9 mouse cellular contexts compared by ENCODE assay signal in genomic region chr12:107753022-107753421, GRCm38 (mm10).
DNase-seq lines count a peak whose midpoint lies in the region; ATAC-seq lines count a peak whose summit lies in the region.
"Had no signal": no experiment of that assay in that cellular context is flagged by ENCODE, and none has a peak within 500 bp of the region (broad histone marks: within the 10 kb centered on the region; RNA-seq: fewer than 3 reads in every experiment).

No protein-coding gene starts in this region.

- H3K27ac ChIP-seq in hindbrain, embryonic 10.5 days, result peak overlapping the region; percentile 68
- H3K27ac ChIP-seq in hindbrain, embryonic 11.5 days (ENCODE audit: low read depth, low read length), result no peak overlapping the region
- peak overlapping the region; percentile 78 for H3K27ac ChIP-seq in embryonic facial prominence, embryonic 10.5 days (replicated peaks)

- peaks cover 4% of the 10 kb centered on the region; the same call in 1 of the 2 replicates for H3K27me3 ChIP-seq in hindbrain, embryonic 10.5 days (ENCODE audit: insufficient read depth, poor library complexity, severe bottlenecking)
- H3K27me3 ChIP-seq in hindbrain, embryonic 11.5 days (ENCODE audit: control insufficient read depth, insufficient read depth, low read length), result no peaks in the 10 kb centered on the region
- H3K27me3 ChIP-seq in embryonic facial prominence, embryonic 10.5 days (replicated peaks; ENCODE audit: low read depth, poor library complexity, severe bottlenecking), result peaks cover 11% of the 10 kb centered on the region; the same call in 1 of the 2 replicates

- no peak for DNase-seq in hindbrain, embryonic 10.5 days (ENCODE audit: low spot score)
- DNase-seq in hindbrain, embryonic 11.5 days (ENCODE audit: low spot score), result no peak
- DNase-seq in embryonic facial prominence, embryonic 10.5 days (ENCODE audit: low spot score), result no peak
- DNase-seq in heart, postnatal 36 days, result peak; percentile 60 to 62
- peak; percentile 47 for DNase-seq in ovary, postnatal 36 days (ENCODE audit: low spot score)
- DNase-seq in layer of hippocampus, postnatal 36 days, result no peak
- no peak for DNase-seq in thymus, postnatal 0 days (ENCODE audit: low spot score)
- DNase-seq: kidney, postnatal 25 days had no signal

- H3K36me3 ChIP-seq in hindbrain, embryonic 10.5 days, result no peaks in the 10 kb centered on the region
- no peaks in the 10 kb centered on the region for H3K36me3 ChIP-seq in hindbrain, embryonic 11.5 days (ENCODE audit: control insufficient read depth, insufficient read depth, low read length)
- H3K36me3 ChIP-seq in embryonic facial prominence, embryonic 10.5 days (replicated peaks), result no peaks in the 10 kb centered on the region

- intact Hi-C loops in heart, postnatal 36 days (cut with DNase I), result no loop called here

- ATAC-seq in hindbrain, embryonic 11.5 days (ENCODE audit: low FRiP score), result no peak
- ATAC-seq in frontal cortex, adult (ENCODE audit: low TSS enrichment), result no peak

- WGBS in hindbrain, embryonic 10.5 days, result 63% methylated on average over 8 of the region's 8 CpGs
- WGBS in hindbrain, embryonic 11.5 days, result 55% methylated on average over 8 of the region's 8 CpGs
- 66% methylated on average over 8 of the region's 8 CpGs for WGBS in embryonic facial prominence, embryonic 10.5 days

- H3K4me2 ChIP-seq in hindbrain, embryonic 11.5 days (replicated peaks; ENCODE audit: low read depth, low read length), result no peak overlapping the region

- H3K4me3 ChIP-seq in hindbrain, embryonic 10.5 days, result no peak overlapping the region
- H3K4me3 ChIP-seq in hindbrain, embryonic 11.5 days (ENCODE audit: low read depth, low read length), result no peak overlapping the region
- no peak overlapping the region for H3K4me3 ChIP-seq in embryonic facial prominence, embryonic 10.5 days

- peaks cover 58% of the 10 kb centered on the region for H3K4me1 ChIP-seq in hindbrain, embryonic 10.5 days (replicated peaks)
- H3K4me1 ChIP-seq in hindbrain, embryonic 11.5 days (replicated peaks; ENCODE audit: control insufficient read depth, insufficient read depth, low read length), result peaks cover 2% of the 10 kb centered on the region
- H3K4me1 ChIP-seq in embryonic facial prominence, embryonic 10.5 days, result peaks cover 78% of the 10 kb centered on the region

- no peaks in the 10 kb centered on the region for H3K9me3 ChIP-seq in hindbrain, embryonic 10.5 days
- no peaks in the 10 kb centered on the region for H3K9me3 ChIP-seq in hindbrain, embryonic 11.5 days (ENCODE audit: control insufficient read depth, low read length)
- H3K9me3 ChIP-seq in embryonic facial prominence, embryonic 10.5 days, result no peaks in the 10 kb centered on the region

- H3K9ac ChIP-seq in hindbrain, embryonic 11.5 days (ENCODE audit: low read depth, low read length), result no peak overlapping the region

Comparison
In these comparisons a context has a peak if more than half of its experiments do, and no peak if none do; other contexts are left out.
1. DNase-seq: peak in heart, postnatal 36 days (2 of 2) and ovary, postnatal 36 days (single experiment); none in hindbrain, embryonic 10.5 days (single experiment), hindbrain, embryonic 11.5 days (single experiment), embryonic facial prominence, embryonic 10.5 days (single experiment), layer of hippocampus, postnatal 36 days (0 of 2) and thymus, postnatal 0 days (single experiment).